Mouse (Mus musculus) C2C12 (cell line): ENCODE measurements at regions not wholly inside any gene's neighbourhood (a gene's known extent, or its start where the extent isn't known, plus 50 kb on each side); places are given as distances from the start of the nearest gene placed in this dataset.

Experiments used
- CTCF ChIP-seq: IDR thresholded peaks from one replicate; pipeline ENCODE4 v1.5.1; 2011; ENCODE audit not compliant: control insufficient read depth, insufficient read depth, insufficient read length
- MAX ChIP-seq: IDR thresholded peaks from one replicate; pipeline ENCODE4 v1.6.1; 2011; ENCODE audit warnings: mild to moderate bottlenecking, control low read depth
- MYOG ChIP-seq: IDR thresholded peaks from one replicate; pipeline ENCODE4 v1.6.1; 2011; ENCODE audit not compliant: control insufficient read depth, insufficient read length; ENCODE audit errors: extremely low read depth
- USF1 ChIP-seq: IDR thresholded peaks from one replicate; pipeline ENCODE4 v1.6.1; 2011; ENCODE audit warnings: low read depth, mild to moderate bottlenecking, control low read depth, moderate library complexity

DNA sequence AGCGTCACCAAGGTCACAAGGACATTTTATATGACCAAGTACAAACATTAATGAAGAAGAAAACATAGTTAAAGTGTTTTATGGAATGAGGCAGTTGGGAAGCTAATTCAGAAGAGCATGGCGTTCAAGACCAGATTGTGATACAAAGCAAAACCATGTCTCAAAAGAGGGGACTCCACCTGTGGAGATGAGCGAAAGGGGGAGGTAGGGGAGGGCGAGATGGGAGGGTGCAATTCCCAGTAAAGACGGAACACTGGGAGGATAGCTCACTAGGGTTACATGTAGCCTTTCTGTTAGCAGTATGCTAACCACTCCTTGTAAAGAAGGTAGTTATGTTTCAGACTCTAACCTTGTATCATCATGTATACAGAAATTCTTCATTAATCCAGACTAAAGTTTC, 55.1 kb upstream of the Pkhd1 start:
- TF ChIP-seq CTCF, result no peak
- TF ChIP-seq USF1, result no peak
- TF ChIP-seq MYOG, result no peak
- no peak for TF ChIP-seq MAX
